Mouse (Mus musculus) neural tube, embryonic 14.5 days (tissue): ENCODE results near the gene Cd180. TPM values are rescaled to one million over a fixed set of nuclear protein-coding genes. Genes with fewer than 3 reads are reported as not detected.
A peak's percentile ranks its signal among the peaks of the same experiment; 100 is the strongest.

Experiments
- ATAC-seq: fragments of 200-750 bp; cut with Nextera tagmentation; 2 replicates; pipeline ENCODE4 v1.8.0; 2017; ENCODE audit warnings: low read depth, mild to moderate bottlenecking, moderate TSS enrichment, moderate library complexity
- H3K27ac ChIP-seq: fragments of 300-500 bp; sonication (generic); 2 replicates; pipeline ENCODE4 v1.5.1; 2014; ENCODE audit warnings: low read depth, mild to moderate bottlenecking, control low read depth, low read length, moderate library complexity, mixed read lengths
- H3K27me3 ChIP-seq: fragments of 300-500 bp; sonication (generic); 2 replicates; pipeline ENCODE4 v1.6.1; 2014; ENCODE audit warnings: low read length; ENCODE audit not compliant: control insufficient read depth, insufficient read depth
- H3K36me3 ChIP-seq: fragments of 300-500 bp; sonication (generic); 2 replicates; pipeline ENCODE4 v1.6.1; 2014; ENCODE audit warnings: low read length, mixed read lengths; ENCODE audit not compliant: control insufficient read depth, insufficient read depth
- H3K4me1 ChIP-seq: fragments of 300-500 bp; sonication (generic); 2 replicates; pipeline ENCODE4 v1.6.1; 2014; ENCODE audit warnings: low read length; ENCODE audit not compliant: control insufficient read depth, insufficient read depth
- H3K4me2 ChIP-seq: fragments of 300-500 bp; sonication (generic); 2 replicates; pipeline ENCODE4 v1.6.1; 2014; ENCODE audit warnings: mild to moderate bottlenecking, low read depth, low read length, control low read depth
- H3K4me3 ChIP-seq: fragments of 300-500 bp; sonication (generic); 2 replicates; pipeline ENCODE4 v1.5.1; 2014; ENCODE audit warnings: low read depth, low read length, control low read depth, mixed read lengths
- H3K9ac ChIP-seq: fragments of 300-500 bp; sonication (generic); replicated peaks from 2 replicates; pipeline ENCODE4 v1.6.1; 2014; ENCODE audit warnings: low read depth, mild to moderate bottlenecking, control low read depth, low read length, mixed read lengths
- H3K9me3 ChIP-seq: fragments of 300-500 bp; sonication (generic); 2 replicates; pipeline ENCODE4 v1.6.1; 2016; ENCODE audit warnings: low read length; ENCODE audit not compliant: control insufficient read depth
- WGBS: fragments of 180-500 bp; shearing (Covaris S2); extraction: QIAGEN DNeasy Blood & Tissue Kit; methylation state at CpG from one replicate; pipeline ENCODE4 v1.1.7; 2014; 5-methylcytosine and 5-hydroxymethylcytosine counted together
- polyA plus RNA-seq: library from polyadenylated mRNA; unstranded; fragments of >200 nt; fragmentation: Nextera tagmentation; extraction: Ambion mirVana; gene quantifications from 2 replicates; pipeline ENCODE4 v1.2.1, GENCODE M21; 2014

Cd180 gene
- polyA plus RNA-seq, 1 experiment from 2014 or later = 0.79 TPM

DNA sequence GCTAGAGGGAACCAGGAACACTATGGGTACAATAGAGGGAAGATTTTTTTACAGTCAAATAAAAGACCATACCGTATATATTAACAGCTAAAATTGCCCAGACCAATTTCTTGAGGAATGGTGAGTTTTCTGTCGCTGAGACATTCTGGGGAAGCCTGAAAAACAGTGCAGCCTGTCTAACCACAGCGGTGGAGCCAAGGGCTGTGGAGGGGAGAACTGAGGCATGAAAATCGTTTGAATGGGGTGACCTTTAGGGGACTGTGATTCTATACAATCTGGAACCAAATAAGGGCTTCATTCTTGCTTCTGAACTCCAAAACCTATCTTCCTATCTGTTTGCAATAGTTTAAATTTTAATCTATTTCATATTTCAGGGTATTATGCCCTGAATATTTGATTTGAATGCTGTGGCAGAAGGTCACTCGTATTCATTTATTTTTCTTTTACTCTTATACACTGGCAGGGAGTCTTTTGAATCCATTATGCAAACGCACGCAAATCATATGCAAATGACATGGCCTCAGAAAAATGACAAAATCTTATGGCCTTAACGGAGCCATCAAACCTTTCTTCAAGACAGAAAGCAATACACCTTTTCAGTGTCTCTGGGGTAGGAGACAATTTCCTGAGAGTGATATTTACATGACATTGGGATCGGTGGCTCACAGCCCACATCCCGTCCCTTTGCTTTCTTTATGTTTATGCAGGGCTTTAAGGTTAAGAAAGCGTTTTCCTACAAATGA lies 1.8 kb upstream of the Cd180 start:
- no peaks in the 10 kb centered on the region for H3K27me3 ChIP-seq
- no peak overlapping the region for H3K4me3 ChIP-seq
- H3K9me3 ChIP-seq = no peaks in the 10 kb centered on the region
- 49% methylated on average over 11 of the region's 11 CpGs for WGBS
- H3K27ac ChIP-seq = no peak overlapping the region
- no peaks in the 10 kb centered on the region for H3K4me1 ChIP-seq
- H3K9ac ChIP-seq = no peak overlapping the region
- no peak for ATAC-seq
- H3K4me2 ChIP-seq = no peak overlapping the region
- no peaks in the 10 kb centered on the region for H3K36me3 ChIP-seq

DNA sequence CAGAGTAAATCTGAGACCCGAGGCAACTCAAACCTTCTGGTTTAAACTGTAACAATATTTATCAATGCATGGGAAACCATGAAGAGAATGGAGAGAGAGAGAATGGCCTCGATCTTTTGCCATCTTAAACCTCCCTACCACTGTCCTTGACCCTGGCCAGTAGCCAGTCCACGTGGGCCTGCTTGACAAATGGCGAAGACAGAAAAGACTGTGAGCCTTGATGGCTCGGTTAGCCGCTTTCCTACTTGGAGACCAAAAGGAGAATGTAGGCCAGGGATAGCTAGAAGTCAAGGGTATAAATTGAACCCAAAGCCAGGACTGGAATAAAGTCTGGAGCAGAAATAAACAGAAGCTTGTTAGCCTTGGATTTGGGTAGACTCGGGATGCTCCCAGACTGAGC lies 796 bp downstream of the Cd180 start:
- Histone ChIP-seq H3K27me3 (no peaks in the 10 kb centered on the region), H3K4me2 (no peak overlapping the region), H3K9ac (no peak overlapping the region), H3K9me3 (no peaks in the 10 kb centered on the region), H3K36me3 (no peaks in the 10 kb centered on the region), H3K4me3 (no peak overlapping the region), H3K4me1 (peaks cover 6% of the 10 kb centered on the region; the same call in 1 of the 2 replicates), H3K27ac (no peak overlapping the region)
- ATAC-seq = no peak
- WGBS = 92% methylated on average over 7 of the region's 7 CpGs

DNA sequence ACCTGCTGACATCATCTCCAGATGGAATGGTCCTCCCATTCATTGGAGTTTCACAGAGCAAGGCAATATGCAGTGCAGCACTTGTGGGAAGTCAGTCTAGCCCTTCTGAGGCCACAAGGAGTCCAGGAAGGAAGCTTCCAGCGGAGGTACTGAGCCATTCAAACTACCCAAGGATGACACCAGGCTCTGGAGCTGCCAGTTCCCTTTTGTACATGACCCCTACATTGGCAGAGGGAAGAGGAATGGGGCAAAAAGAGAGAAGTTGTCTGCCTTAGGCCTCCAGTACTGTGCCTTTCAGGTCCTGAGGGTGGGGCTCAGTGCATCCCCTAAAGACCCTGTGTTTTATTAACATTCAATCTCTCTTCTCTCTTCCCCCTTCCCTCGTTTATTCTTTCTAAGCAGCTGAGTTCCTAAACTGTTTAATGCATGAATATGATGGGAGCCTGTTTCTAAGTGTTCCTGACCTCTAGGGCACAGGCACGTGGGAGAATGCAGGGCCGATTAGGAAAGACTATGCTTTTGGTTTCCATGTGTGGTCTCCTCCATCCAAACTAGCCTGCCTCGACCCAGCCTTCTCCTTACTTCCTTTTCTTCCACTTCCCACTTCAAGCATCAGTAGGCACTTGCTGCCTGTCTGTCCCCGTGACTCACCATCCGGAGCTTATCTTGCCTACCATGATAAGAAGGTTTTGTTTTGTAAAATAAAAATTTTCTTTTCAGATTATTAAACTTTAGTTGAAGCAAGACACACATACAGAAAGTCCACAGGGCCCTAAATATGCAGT lies 2.0 kb downstream of the Cd180 start:
- peaks cover 9% of the 10 kb centered on the region for H3K4me1 ChIP-seq
- no peak overlapping the region for H3K4me2 ChIP-seq
- H3K27ac ChIP-seq = no peak overlapping the region
- H3K9ac ChIP-seq = no peak overlapping the region
- no peaks in the 10 kb centered on the region for H3K36me3 ChIP-seq
- no peaks in the 10 kb centered on the region for H3K27me3 ChIP-seq
- H3K4me3 ChIP-seq = no peak overlapping the region
- 91% methylated on average over 7 of the region's 7 CpGs for WGBS
- ATAC-seq = no peak
- H3K9me3 ChIP-seq = no peaks in the 10 kb centered on the region

GRCm38 (mm10) chr13:102698335-102698734 lies 5.0 kb downstream of the Cd180 start:
- H3K27ac ChIP-seq = peak overlapping the region; percentile 76
- no peaks in the 10 kb centered on the region for H3K36me3 ChIP-seq
- H3K4me3 ChIP-seq = 0 out of 2 replicates have a peak overlapping the region, but pooled peaks have one; percentile 4
- H3K27me3 ChIP-seq = no peaks in the 10 kb centered on the region
- no peak for ATAC-seq
- peak overlapping the region; percentile 18; the same call in 1 of the 2 replicates for H3K9ac ChIP-seq
- H3K4me1 ChIP-seq = peaks cover 9% of the 10 kb centered on the region
- H3K4me2 ChIP-seq = peak overlapping the region; percentile 35; the same call in 1 of the 2 replicates
- WGBS = 17% methylated on average over 10 of the region's 10 CpGs
- H3K9me3 ChIP-seq = no peaks in the 10 kb centered on the region

GRCm38 (mm10) chr13:102698751-102699323 lies 5.5 kb downstream of the Cd180 start:
- Histone ChIP-seq H3K4me1 (peaks cover 9% of the 10 kb centered on the region), H3K27ac (peak overlapping the region; percentile 76), H3K9me3 (no peaks in the 10 kb centered on the region), H3K9ac (peak overlapping the region; percentile 18; the same call in 1 of the 2 replicates), H3K27me3 (no peaks in the 10 kb centered on the region), H3K4me3 (0 out of 2 replicates have a peak overlapping the region, but pooled peaks have one; percentile 4), H3K4me2 (peak overlapping the region; percentile 35; the same call in 1 of the 2 replicates), H3K36me3 (no peaks in the 10 kb centered on the region)
- 25% methylated on average over 14 of the region's 14 CpGs for WGBS
- ATAC-seq = peak; percentile 96

GRCm38 (mm10) chr13:102700176-102700575 lies 6.8 kb downstream of the Cd180 start:
- ATAC-seq = no peak
- Histone ChIP-seq H3K4me2 (no peak overlapping the region), H3K27ac (no peak overlapping the region), H3K9me3 (no peaks in the 10 kb centered on the region), H3K4me3 (no peak overlapping the region), H3K9ac (0 out of 2 replicates have a peak overlapping the region, but pooled peaks have one; percentile 7), H3K27me3 (no peaks in the 10 kb centered on the region), H3K36me3 (no peaks in the 10 kb centered on the region), H3K4me1 (peaks cover 9% of the 10 kb centered on the region)
- WGBS = 82% methylated on average over 5 of the region's 5 CpGs

DNA sequence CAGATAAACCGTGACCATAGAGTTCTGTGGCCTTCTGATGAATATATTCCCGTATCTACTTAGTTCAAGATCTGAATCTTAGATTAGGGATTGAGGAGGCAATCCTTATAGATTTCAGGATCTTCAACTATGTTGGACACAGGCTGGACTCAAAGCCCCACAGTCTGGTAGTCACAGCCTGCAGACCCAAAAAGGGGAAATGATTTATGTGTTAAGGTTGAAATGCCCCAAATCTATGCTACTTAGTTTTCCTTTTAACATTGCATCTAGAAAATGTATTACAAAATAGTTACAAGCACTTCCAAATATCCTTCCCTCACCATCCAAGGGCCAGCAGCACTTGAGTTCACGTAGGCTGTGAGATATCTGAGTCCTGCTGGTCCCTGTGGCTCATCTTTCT lies 7.4 kb downstream of the Cd180 start:
- Histone ChIP-seq H3K4me3 (no peak overlapping the region), H3K27ac (no peak overlapping the region), H3K36me3 (no peaks in the 10 kb centered on the region), H3K4me2 (no peak overlapping the region), H3K27me3 (no peaks in the 10 kb centered on the region), H3K9ac (no peak overlapping the region), H3K4me1 (peaks cover 9% of the 10 kb centered on the region), H3K9me3 (no peaks in the 10 kb centered on the region)
- 93% methylated on average over 3 of the region's 3 CpGs for WGBS
- no peak for ATAC-seq

- H3K27ac ChIP-seq = no peak overlapping the region
- 76% methylated on average over 1 of the region's 1 CpGs for WGBS
- H3K4me3 ChIP-seq = no peak overlapping the region
- H3K27me3 ChIP-seq = no peaks in the 10 kb centered on the region
- no peaks in the 10 kb centered on the region for H3K9me3 ChIP-seq
- H3K9ac ChIP-seq = no peak overlapping the region
- H3K4me1 ChIP-seq = no peaks in the 10 kb centered on the region
- no peak overlapping the region for H3K4me2 ChIP-seq
- ATAC-seq = no peak
- H3K36me3 ChIP-seq = no peaks in the 10 kb centered on the region
These were observed 23.6 kb downstream of the Cd180 start for GRCm38 (mm10) chr13:102716973-102717372.

GRCm38 (mm10) chr13:102725416-102725815 lies 32.1 kb downstream of the Cd180 start:
- ATAC-seq = no peak

More at GRCm38 (mm10) chr13:102725416-102725815, 32.1 kb downstream of the Cd180 start:
- Histone ChIP-seq H3K27ac (no peak overlapping the region), H3K4me2 (no peak overlapping the region), H3K36me3 (no peaks in the 10 kb centered on the region), H3K4me3 (no peak overlapping the region), H3K4me1 (no peaks in the 10 kb centered on the region), H3K27me3 (no peaks in the 10 kb centered on the region), H3K9me3 (no peaks in the 10 kb centered on the region), H3K9ac (no peak overlapping the region)
